Mouse (Mus musculus): ENCODE data around the gene Cap2.

Gene Cap2

DNA sequence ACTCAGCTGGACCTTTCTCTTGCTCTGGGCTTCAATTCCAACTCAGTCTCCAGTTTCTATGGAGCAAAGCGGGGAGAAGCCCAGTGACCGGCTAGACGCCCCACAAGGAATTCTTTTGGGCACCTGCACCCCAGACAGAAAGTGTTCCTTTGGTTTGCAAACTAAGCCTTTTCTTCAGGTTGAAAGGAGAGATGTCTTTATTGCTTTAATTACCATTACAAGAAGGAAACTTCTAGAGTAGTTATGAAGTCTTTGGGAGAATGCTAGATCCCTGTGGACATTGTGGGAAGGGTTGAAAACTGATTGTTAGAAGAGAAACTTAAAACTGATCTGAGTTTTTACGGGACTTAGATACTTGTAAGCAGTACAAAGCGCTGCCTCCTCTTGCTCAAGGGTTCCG lies 143.8 kb downstream of the Cap2 start:
- POLR2A ChIA-PET, result interaction anchor here in 1 of 4 experiments (0.7 to 1.5 kb wide), 6 partner anchors 11 to 57 kb away, joined by 3 to 5 read pairs (median 4); no protein-coding TSS in a partner anchor
- CTCF ChIA-PET, result interaction anchor here in 3 of 4 experiments (0.6 to 1.4 kb wide), 3 partner anchors 14 to 334 kb away, joined by 3 to 5 read pairs (median 3); no protein-coding TSS in a partner anchor

- CTCF ChIA-PET, result interaction anchor here in 2 of 4 experiments (0.6 to 0.7 kb wide), 2 partner anchors 10 to 923 kb away, joined by 3 read pairs; no protein-coding TSS in a partner anchor
- POLR2A ChIA-PET, result interaction anchor here in 2 of 4 experiments (0.6 to 1.9 kb wide), 3 partner anchors 19 to 37 kb away, joined by 3 to 5 read pairs (median 3); no protein-coding TSS in a partner anchor
Measured at GRCm38 (mm10) chr13:46651853-46652252, 150.2 kb downstream of the Cap2 start.

GRCm38 (mm10) chr13:46652671-46653070 lies 151.0 kb downstream of the Cap2 start:
- CTCF ChIA-PET, result interaction anchor here in 1 of 4 experiments (0.7 kb wide), 1 partner anchor 9 kb away, joined by 3 read pairs; no protein-coding TSS in a partner anchor
- POLR2A ChIA-PET, result interaction anchor here in 1 of 4 experiments (1.9 kb wide), 1 partner anchor 18 kb away, joined by 5 read pairs; no protein-coding TSS in a partner anchor

GRCm38 (mm10) chr13:46653671-46654070 lies 152.0 kb downstream of the Cap2 start:
- ChIA-PET POLR2A (no interaction called here), CTCF (interaction anchor here in 1 of 4 experiments (1.3 kb wide), 1 partner anchor 9 kb away, joined by 3 read pairs; no protein-coding TSS in a partner anchor)

DNA sequence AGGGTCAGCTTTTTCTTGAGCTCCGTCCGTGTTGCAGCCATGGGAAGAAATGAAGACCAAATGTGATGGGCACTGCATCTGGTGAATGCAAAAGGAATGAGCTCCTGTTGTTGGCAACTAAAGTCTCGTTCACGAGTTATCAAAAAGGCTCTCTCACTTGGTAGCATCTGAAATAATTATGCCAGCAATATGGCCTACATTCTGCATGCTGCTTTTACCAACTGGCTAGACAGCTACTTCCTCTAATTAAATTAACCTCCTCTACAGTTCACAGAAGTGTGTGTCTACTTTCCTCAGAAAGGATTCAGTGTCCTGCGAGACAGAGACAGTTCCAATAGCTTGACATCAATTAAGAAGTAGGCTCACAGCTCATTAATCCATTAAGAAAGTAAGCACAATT lies 152.9 kb downstream of the Cap2 start:
- ChIA-PET POLR2A (interaction anchor here in 1 of 4 experiments (0.9 to 1.7 kb wide), 4 partner anchors 8 to 19 kb away, joined by 3 to 6 read pairs (median 4); no protein-coding TSS in a partner anchor), CTCF (interaction anchor here in 2 of 4 experiments (1.3 to 1.6 kb wide), 2 partner anchors 8 to 9 kb away, joined by 3 to 6 read pairs; no protein-coding TSS in a partner anchor)

DNA sequence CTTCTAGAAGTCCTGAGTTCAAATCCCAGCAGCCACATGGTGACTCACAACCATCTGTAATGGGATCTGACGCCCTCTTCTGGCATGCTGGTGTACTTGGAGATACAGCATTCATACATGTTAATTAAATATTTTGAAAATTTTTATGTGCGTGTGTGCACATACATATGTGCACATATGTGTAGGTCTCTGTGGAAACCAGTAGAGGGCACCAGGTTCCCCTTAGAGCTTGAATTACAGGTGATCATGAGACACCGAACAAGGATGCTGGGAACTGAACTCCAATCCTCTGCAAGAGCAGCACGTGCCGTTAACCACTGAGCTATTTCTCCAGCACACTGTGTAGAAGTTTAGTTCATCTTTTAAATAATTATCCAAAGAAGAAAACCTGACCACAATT lies 157.6 kb downstream of the Cap2 start:
- POLR2A ChIA-PET, result interaction anchor here in 2 of 4 experiments (0.6 to 1.6 kb wide), 4 partner anchors 9 to 224 kb away, joined by 3 to 5 read pairs (median 4); no protein-coding TSS in a partner anchor
- CTCF ChIA-PET, result interaction anchor here (0.6 to 2.2 kb wide), 7 partner anchors 12 to 358 kb away, joined by 3 to 11 read pairs (median 3); no protein-coding TSS in a partner anchor

DNA sequence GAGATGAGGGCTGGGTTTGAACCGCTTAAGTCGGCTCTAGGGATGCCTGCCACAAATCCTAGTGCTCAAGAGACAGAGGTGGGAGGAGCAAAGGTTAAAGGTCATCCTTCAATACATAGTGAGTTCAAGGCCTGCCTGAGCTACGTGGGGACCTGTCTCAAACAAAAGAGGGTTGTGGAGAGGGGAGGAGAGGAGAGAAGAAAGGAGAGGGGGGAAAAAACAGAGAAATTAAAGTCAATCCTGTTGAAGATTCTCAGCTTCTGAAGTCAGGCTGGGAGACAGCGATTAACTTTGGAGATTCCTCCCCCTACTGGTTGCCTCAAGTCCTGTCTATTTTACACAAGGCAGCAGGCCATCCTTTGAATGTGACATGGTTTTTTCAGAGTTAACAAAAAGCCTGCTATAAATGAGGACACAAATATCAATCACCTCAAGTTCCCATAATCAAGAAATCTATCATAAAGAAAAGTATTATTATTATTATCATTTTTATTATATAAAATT lies 161.9 kb downstream of the Cap2 start:
- CTCF ChIA-PET, result interaction anchor here in 2 of 4 experiments (0.6 to 1.6 kb wide), 5 partner anchors 8 to 502 kb away, joined by 3 to 6 read pairs (median 6); partner anchors contain the start of gene Cap2 (in 1 of the 2)
- POLR2A ChIA-PET, result interaction anchor here in 2 of 4 experiments (0.9 to 2.1 kb wide), 2 partner anchors 13 to 20 kb away, joined by 3 to 4 read pairs; no protein-coding TSS in a partner anchor

DNA sequence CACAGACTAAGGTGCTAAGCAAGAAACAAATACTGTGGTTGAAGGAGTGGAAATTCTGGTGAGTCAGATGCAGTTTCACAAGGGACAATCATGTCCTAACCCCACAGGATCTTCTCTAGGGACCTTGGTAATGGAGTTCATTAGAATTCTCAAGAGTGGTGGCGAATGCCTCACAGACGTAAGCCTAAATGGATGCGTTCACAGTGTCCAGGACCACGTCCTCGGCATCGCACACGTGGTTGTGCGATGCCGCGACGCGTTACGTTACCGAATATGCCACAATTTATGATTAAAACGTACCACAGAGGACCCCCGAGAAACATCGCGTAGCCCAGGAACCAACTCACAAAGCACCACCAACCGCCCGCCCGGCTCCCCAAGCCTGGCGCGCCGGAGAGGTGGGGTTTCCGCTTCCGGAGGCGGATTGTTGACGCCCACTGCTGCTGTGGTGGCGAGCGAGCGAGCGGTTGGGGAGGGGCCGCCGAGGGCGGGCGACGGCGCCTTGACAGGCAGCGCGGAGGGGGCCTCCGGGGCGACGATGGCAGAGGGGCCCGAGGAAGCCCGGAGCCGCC lies 167.5 kb downstream of the Cap2 start, which contains the start of gene Fam8a1:
Fam8a1 (plus strand) TSS at position 475 of the 572 bp plus-strand sequence.
- CTCF ChIA-PET, result no interaction called here

DNA sequence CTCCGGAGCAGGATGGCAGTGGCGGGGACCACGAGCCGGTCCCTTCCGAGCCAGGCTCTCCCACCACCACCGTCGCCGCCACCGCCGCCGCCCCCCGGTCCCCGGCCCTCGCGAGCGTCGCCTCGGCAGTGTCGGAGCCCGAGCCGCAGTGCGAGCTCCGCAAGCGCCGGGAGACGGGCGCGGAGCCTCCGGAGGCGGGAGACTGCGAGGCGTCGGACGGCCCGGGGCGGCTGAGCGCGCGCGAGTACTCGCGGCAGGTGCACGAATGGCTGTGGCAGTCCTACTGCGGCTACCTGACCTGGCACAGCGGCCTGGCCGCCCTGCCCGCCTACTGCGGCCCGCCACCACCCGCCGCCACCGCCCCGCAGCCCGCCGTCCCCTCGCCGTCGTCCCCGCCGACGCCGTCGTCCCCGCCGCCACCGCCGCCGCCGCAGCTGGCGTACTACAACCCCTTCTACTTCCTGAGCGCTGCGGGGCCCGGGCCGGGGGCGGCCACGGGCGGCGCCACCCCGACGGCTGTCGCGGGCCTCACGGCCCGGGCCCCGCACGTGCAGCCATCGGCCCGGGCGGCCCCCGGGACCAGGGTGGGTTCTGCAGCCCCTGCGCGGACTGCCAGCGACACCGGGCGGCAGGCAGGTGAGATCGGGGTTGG lies 168.1 kb downstream of the Cap2 start:
- POLR2A ChIA-PET, result interaction anchor here in 2 of 4 experiments (1.1 to 3.0 kb wide), 9 partner anchors 13 to 88 kb away, joined by 3 to 12 read pairs (median 5); partner anchors contain the start of gene Nup153 (in 1 of the 2)
- CTCF ChIA-PET, result interaction anchor here in 1 of 4 experiments (1.5 kb wide), 1 partner anchor 359 kb away, joined by 4 read pairs; no protein-coding TSS in a partner anchor

More for the DNA sequence above, 167.5 kb downstream of the Cap2 start, which contains the start of gene Fam8a1:
- POLR2A ChIA-PET, result interaction anchor here in 1 of 4 experiments (1.9 to 2.0 kb wide), 2 partner anchors 19 to 22 kb away, joined by 5 to 6 read pairs; no protein-coding TSS in a partner anchor

DNA sequence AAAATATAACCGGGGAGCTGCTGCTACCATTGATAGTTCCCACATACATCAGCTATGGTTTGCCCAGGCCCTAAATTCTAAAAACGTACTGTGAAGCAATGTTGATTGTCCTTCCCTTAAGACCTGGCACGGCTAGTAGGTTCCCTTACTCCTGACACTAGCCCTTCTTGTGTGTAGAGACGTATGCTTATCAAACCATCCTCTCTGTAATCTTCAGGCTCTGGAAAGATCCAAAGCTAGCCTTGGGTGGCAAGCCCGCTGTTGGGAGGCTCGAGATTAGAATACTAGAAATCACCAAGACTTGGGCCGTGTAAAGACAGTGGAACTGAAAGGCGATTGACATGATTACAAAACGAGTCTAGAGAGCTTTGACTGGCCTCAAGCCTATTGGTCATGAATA lies 168.9 kb downstream of the Cap2 start:
- POLR2A ChIA-PET, result interaction anchor here (0.5 to 3.0 kb wide), 20 partner anchors 8 to 556 kb away, joined by 3 to 16 read pairs (median 5); partner anchors contain the start of gene Nup153 (in 1 of the 4)
- CTCF ChIA-PET, result interaction anchor here in 2 of 4 experiments (0.6 to 1.5 kb wide), 2 partner anchors 32 to 359 kb away, joined by 3 to 4 read pairs; no protein-coding TSS in a partner anchor

DNA sequence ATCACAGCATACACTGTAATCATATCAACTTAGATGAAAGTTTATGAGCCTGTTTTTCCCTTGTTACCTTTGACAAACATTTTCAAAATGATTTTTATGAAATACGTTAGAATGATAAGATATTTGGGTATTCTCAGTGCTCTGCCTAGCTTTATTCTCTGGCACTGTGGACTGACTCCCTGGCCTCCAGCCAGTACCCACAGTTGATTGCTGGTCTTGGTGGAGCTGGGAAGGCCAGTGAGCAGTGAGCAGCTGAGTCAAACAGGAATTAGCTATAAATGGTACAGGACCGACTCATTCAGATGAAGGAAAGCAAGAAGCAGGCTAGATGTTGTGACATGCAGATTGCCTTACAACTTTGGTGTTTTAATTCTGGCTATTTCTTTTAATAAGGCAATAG lies 173.0 kb downstream of the Cap2 start:
- CTCF ChIA-PET, result no interaction called here
- POLR2A ChIA-PET, result interaction anchor here (0.7 to 5.6 kb wide), 14 partner anchors 9 to 217 kb away, joined by 3 to 28 read pairs (median 4); no protein-coding TSS in a partner anchor

DNA sequence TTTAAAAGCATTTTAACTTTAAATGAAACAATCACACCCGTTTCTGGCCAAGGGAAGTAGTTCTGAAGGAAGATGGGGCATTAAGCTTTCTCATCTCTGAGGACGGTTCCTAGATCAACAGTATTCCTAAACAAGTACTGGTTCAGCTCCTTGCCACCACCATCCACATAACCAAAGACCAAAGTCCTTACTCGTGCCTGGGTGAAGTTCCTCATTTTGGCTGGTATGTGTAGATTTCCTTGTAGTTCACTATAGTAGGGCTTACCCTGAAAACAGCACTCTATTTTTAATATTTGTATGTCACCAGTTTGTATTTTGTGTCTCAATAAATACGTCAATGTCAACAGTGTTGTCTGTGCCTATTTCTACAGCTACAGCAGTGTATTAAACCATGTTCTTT lies 176.1 kb downstream of the Cap2 start:
- ChIA-PET CTCF (interaction anchor here in 2 of 4 experiments (0.6 to 1.1 kb wide), 2 partner anchors 9 to 154 kb away, joined by 3 to 4 read pairs; no protein-coding TSS in a partner anchor), POLR2A (interaction anchor here in 3 of 4 experiments (0.7 to 5.6 kb wide), 12 partner anchors 8 to 1331 kb away, joined by 3 to 28 read pairs (median 4); no protein-coding TSS in a partner anchor)

GRCm38 (mm10) chr13:46682921-46683320 lies 181.3 kb downstream of the Cap2 start:
- CTCF ChIA-PET, result no interaction called here
- POLR2A ChIA-PET, result interaction anchor here in 2 of 4 experiments (0.9 to 5.4 kb wide), 7 partner anchors 8 to 46 kb away, joined by 3 to 43 read pairs (median 4); no protein-coding TSS in a partner anchor

DNA sequence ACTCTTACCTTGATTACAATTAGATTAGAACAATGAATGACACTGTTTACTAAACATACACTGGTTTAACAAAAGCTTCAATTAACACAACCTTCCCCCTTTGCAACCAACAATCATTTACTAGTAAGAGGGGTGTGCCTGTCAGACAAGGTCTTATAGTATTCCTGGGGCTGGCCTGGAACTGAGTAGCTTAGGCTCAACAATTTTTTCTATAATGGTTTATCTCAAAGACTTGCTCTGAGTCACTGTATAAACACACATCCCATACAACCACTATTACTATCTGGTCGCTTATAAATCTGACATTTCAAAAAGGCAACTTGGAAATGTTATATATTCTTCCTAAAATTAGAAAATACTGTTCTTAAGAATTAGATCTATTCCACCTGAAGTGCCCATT lies 181.7 kb downstream of the Cap2 start:
- CTCF ChIA-PET, result no interaction called here
- POLR2A ChIA-PET, result interaction anchor here in 3 of 4 experiments (0.8 to 5.4 kb wide), 8 partner anchors 8 to 45 kb away, joined by 3 to 43 read pairs (median 4); no protein-coding TSS in a partner anchor

GRCm38 (mm10) chr13:46690559-46691241 lies 189.1 kb downstream of the Cap2 start:
- ChIA-PET CTCF (no interaction called here), POLR2A (no interaction called here)

GRCm38 (mm10) chr13:46695296-46695908 lies 193.8 kb downstream of the Cap2 start:
- ChIA-PET POLR2A (interaction anchor here in 3 of 4 experiments (0.8 to 6.0 kb wide), 17 partner anchors 8 to 347 kb away, joined by 3 to 43 read pairs (median 5); partner anchors contain the start of gene Kdm1b (in 1 of the 3)), CTCF (no interaction called here)

DNA sequence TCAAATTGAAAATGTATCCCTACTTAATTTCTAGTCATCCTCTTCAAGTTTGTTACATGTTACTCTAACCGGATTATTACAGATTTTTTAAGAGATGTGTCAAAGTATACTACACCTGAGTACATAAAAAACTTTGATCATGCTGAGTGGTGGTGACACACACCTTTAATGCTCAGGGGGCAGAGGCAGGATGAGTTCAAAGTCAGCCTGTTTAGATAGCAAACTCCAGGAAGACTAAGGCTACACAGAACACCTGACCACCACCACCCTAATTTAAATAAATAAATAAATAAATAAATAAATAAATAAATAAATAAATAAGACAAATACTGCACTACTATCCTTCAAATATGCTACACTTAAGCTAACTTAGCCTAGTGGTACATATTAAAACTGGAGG lies 194.3 kb downstream of the Cap2 start:
- ChIA-PET CTCF (no interaction called here), POLR2A (interaction anchor here in 2 of 4 experiments (1.2 to 6.0 kb wide), 8 partner anchors 11 to 29 kb away, joined by 4 to 43 read pairs (median 8); no protein-coding TSS in a partner anchor)

Data from embryonic stem cell, embryonic (primary cell).